Mouse (Mus musculus): ENCODE results near the gene Dao.

Gene Dao

DNA sequence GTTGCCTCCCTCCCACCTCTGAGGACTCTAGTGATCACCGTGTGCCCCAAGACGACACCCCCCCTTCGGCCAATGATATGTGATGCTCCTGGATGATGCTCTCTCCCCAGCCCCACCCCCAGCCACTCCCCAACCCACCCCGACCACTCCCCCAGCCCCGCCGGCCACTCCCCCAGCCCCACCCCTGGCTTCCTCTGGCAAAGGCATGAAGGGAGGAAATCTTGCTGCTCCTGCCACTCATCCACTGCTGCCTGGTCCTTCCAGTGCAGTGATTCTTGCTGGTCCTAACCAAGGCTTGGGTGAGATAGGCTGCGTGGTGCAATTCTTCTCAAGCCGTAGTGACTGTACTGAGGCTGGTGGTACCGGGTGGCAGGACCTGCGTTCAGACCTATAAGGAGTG, 21.4 kb downstream of the Dao start:
- DNase-seq (ENCODE audit: extremely low read depth, insufficient read length, low spot score), result no peak

DNA sequence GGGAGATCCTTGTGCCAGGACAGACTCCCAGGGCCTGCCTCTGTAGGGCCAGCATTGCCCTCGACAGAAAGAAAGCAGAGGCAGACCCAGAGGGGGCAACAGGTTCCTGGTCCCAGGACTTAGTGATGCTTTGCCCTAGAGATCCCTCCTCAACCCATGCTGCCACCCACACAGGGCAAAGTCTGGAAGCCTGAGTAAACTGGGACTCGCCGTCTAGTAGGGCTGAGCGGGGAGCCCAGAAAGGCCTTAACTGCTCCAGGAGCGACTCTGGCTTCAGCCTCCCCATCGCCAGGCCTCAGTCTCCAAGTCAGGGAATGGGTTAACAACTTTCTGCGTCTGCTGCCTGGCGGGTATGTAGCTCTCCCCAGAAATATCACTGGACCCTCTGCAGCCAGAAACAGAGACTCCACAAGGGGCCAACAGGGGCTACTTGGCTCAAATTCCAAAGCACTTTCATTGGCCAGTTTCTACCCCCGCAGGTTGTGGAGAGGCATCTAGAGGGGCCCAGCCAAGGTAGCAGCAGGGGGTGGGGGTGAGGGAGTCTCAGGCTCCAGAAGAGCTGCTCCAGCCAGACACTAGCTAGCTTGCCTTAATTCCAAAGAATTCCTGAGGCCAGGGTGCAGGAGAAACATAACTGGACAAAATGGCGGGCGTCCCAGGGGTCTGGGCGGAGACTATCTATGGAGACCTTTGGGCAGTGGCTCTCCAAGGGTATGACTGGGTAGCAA, 23.9 kb downstream of the Dao start:
- no peak for DNase-seq (ENCODE audit: extremely low read depth, insufficient read length, low spot score)

DNA sequence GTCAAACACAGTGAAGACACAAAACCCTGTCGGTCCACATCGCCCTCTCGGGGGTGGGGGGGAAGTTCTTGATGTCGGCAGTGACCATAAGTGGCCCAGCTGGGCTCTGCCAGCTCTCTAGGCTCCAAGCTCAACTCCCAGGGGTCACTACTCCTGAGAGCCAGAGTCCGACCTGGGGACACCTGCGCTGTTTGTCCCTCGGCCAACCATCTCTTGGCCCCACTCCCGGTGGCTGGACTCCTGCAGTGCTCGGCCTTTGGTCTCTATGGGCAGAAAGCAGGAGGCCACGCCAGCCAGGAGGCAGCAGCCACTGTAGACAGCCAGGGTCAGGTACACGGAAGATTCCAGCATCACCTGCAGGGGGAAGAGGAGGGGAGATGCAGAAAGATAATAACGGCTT, 24.6 kb downstream of the Dao start:
- no peak for DNase-seq (ENCODE audit: extremely low read depth, insufficient read length, low spot score)

DNA sequence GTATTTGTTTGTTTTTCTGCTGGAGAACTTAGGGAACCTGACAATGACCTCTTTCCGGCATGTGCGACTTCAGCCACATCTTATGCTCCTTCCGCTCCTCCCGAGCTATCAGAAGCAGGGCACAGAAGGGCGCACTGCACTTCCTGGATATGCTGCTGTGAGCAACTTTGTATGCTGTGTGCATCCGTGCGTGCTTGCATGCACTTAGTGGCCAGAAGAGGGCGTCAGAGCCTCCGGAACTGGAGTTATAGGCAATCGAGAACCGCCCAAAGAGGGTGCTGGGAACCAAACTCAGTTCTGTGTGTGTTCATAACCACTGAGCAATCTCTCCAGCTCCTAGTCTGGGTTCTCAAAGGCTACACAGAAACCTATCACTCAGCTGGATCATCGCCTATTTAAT, 27.1 kb downstream of the Dao start:
- no peak for DNase-seq (ENCODE audit: extremely low read depth, insufficient read length, low spot score)

DNA sequence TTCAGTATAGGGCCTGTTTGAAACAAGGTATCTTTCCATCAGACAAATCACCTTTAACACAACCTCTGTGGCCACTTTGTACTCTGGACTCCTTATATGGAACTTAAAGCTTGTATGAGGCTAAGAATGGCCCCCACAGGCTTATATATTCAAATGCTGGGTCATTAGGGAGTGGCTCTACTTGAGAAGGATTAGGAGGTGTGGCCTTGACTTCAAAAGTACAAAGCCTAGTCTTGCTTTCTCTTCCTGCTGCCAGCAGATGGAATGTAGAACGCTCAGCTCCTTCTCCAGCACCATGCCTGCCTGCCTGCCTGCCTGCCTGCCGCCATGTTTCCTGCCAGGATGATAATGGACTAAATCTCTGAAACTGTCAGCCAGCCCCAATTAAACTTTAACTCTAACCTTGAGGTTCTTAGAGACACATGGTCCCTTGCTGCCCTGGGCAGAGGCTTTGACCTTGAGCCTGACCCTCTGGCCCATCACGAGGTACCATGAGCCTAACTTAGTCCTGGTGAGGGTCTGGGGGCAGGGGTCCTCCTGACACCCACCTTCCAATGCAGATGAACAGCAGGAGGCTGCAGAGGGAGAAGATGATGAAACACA, 28.8 kb downstream of the Dao start:
- DNase-seq (ENCODE audit: extremely low read depth, insufficient read length, low spot score), result no peak

DNA sequence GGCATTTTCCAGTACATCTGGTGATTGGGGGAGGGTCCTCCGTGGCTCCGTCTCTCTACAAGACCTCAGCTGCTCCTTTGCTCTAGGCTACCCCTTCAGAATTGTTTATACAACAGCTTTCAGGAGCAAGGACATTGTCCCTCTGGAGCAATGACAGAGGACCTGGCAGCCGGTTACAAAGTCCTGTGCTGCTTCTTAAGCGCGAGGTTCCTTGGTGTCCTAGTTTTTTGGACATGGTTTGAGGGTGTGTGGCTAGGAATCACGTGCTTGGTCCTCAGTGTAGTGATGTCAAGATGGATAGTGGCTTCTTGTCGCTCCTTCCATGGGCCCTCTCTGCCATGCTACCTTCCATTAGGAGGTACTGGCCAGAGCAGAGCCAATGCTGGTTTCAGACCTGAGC, 30.9 kb downstream of the Dao start:
- DNase-seq (ENCODE audit: extremely low read depth, insufficient read length, low spot score), result no peak

DNA sequence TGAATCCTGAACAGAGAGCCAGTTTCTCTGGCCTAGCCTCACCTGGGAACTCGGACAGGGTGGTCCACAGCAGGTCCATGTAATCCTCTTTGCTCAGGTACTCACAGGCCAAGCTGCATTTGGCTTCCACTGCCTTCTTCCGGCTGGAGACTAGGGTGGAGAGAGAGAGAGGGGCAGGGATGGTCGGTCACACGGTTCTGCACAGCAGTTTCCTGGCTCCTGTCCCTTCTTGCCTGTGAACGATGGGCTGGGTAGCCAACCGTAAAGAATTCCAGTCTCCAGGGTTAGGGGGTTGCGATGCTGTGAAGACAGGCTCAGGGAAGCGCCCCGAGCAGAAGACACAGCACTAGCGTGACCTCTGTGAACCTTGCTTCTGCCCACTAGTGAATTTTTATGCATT, 31.6 kb downstream of the Dao start:
- no peak for DNase-seq (ENCODE audit: extremely low read depth, insufficient read length, low spot score)

DNA sequence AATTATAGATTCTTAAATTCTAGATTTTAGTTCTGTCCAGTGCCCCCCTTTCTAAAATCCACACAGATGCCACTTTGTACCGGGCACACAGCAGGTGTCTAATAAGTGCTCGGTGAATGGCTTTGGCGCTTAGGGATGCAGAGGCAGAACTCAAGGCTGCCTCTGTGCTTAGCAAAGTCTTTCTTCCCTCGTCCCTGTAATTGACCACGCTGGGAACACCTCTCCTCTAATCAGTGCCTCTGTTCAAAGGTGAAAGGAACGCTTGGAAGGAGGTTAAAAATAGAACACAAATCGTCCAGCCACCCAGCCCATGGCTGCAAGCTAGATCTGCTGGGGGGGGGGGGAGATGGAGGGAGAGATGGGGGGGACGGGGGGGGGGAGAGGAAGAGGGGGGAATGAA, 37.0 kb downstream of the Dao start:
- no peak for DNase-seq (ENCODE audit: extremely low read depth, insufficient read length, low spot score)

DNA sequence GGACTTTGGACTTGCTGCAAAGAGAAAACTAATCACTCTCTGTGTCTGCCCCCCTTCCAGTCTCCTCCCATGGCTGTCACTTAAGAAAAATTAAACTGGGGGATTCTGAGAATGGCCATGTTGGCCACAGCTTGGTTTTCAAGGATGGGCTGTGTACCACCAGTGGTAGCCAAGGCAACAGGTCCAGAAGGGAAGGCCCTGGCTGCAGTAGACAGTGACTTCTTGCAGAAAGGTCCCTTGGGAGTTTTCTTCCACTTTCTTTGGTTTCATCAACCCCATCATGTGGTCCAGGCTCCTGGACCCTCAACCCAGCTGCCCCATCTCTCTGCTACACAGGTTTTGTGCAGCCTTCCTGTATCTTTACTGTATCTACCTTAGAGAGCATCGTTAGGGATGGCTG, 37.4 kb downstream of the Dao start:
- DNase-seq (ENCODE audit: extremely low read depth, insufficient read length, low spot score), result no peak

DNA sequence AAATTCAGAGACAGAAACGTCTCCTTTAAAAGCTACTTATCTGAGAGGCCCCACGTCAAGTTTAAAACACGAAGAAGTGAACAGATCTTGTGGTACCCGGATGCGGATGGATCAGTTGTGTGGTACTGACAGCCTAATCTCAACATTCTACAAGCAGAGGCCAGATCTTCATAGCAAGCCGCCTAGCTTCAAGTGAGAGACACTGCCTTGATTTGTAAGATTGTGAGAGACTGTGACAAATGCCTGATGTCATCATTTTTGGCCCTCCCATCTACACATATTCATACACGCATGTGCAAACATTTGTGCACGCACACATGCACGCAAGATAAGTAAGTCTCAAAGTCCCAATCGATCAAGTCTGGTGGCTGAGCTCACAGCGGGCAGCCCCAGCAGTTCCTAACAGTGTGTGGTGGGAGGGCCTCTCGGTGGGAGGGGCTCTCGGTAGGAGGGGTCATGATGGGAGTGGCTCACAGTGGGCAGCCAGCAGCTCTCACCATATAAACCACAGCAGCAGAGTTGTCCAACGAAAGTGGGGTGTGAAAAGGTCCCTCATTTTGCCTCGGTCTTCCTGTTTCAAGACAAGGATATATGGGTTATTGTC, 37.9 kb downstream of the Dao start:
- no peak for DNase-seq (ENCODE audit: extremely low read depth, insufficient read length, low spot score)

DNA sequence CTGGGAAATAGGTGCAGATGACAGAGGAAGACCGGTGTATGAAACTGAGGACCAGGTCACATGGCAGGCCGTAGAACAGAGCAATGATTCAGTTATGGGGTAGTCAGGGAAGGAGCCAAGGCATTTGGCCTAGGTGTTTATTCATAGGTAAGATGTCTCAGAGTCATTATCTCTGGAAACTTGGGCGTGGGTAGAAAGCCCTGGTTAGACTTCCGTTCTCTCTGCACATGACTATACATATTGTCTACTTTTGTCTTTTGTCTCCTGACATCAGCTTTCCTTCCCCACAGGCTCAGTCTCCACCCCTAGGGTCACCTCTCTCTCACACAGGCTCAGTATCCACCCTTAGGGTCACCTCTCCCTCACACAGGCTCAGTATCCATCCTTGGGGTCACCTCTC, 40.3 kb downstream of the Dao start:
- no peak for DNase-seq (ENCODE audit: extremely low read depth, insufficient read length, low spot score)

DNA sequence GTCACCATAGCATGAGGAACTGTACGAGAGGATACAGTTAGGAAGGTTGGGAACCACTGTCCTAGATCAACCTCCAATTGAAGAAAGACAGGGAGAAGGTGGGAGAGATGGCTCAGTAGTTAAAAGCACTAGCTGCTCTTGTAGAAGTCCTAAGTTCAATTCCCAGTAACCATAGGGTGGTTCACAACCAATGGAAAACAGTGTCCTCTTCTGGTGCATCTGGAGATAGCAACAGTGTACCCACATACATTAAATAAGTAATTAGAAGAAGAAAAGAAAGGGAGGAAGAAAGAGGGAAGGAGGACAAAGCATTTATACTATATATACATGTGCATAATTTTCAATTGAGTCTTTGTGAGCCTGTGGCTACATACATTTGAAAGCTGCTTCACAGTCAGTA, 41.6 kb downstream of the Dao start:
- DNase-seq (ENCODE audit: extremely low read depth, insufficient read length, low spot score), result no peak

DNA sequence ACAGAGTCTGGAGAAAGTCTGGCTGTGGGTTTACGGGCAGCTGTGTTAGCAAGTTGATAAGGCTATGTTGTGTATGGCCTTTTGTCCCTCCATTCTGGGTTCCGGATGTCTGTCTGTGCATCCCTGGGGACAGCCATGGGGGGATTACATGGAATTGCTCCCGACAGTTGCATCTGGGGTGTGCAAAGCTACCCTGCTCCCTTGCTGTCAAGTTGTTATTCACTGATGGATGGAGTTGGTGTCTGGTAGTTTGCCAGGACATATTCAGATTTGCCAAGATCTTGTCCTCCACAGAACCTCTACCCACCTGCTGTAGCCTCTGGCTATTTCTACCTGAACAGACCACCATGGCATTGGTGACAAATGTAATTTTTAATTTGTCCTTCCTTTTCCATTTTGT, 42.6 kb downstream of the Dao start:
- DNase-seq (ENCODE audit: extremely low read depth, insufficient read length, low spot score), result no peak

DNA sequence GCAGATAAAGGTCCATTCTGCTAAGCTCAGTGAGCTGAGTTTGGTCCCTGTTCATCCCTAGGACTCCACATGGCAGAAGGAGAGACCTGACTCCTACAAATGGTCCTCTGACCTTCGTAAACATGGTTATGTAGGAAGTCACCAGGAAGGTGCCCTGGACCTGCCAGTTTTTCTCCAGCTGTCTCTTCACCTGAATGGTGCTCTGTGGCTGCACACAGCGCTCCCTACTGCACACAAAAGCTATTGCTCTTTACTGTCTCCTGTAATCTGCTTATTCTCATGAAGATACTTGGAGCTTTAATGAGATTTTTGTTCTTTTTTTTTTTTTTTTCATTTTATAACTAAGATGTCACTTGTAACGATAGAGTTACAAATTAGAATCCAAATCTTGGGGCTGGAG, 43.1 kb downstream of the Dao start:
- DNase-seq (ENCODE audit: extremely low read depth, insufficient read length, low spot score), result no peak

DNA sequence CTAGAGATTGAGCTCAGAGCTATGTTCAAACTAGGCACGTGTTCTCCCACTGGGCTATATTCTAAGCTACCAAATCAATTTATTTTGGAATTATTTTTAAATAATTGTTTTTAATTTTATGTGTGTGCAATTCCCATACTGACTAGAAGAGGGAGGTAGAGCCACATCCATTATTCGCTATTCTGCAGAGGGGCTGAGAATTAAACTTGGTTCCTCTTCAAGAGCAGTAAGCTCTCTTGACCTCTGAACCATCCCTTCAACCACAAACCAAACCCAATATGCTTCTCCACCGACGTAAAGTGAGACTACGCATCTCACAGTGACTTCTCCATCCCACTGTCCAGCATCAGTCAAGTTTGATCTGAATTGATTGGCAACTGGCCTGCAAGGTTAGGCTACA, 43.7 kb downstream of the Dao start:
- DNase-seq (ENCODE audit: extremely low read depth, insufficient read length, low spot score), result no peak

DNA sequence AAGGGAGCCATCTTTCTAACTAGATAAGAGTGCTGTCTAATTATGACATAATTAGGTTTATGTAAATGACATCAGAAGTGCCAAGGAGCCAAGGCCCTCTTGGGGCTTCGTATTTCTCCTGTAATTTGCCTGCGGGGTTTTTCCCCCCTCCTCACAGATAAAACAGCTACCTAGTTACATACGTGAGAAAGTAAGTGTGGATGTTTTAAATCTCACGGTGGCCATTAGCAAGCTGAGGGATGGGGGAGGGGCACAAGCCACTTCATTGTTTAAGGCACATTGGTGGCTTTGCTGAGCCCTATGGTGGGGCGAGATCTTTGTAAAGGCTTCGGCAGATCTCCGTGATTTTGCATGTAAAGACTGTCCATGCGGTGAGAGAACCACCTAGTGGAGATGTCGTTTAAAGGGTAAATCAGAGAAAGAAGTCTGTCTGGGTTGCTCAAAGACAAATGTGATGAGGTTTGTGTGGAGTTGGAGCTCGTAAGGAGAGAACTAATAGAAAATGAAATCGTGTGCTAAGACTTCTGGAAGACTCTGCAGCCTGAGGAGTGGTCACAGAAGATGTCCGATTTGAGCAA, 45.3 kb downstream of the Dao start:
- DNase-seq (ENCODE audit: extremely low read depth, insufficient read length, low spot score), result no peak

DNA sequence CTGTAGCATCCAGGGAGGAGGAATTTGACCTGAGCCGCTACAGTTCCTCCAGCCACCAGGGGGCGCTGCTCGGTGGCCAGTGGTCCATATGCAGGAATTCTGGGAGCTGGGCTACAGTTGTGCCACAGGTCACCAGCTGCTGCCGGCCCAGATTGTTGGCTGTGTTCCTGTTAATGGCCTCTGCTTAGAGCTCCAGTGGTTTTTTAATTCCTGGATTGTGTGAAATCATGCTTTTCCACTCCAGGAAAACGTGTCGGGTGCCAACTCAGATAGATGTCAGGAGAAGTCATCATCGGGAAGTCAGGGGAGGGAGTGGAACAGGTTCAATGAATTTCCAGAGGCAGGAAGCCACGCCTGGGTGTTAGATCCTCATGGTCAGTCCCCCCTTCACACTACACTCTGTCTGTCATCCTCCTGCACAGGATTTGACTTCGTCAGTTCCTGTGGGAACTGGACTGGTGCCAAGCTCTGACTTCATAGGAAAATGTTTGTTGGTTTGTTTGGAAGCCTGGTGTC, 48.8 kb downstream of the Dao start:
- peak; percentile 60 for DNase-seq (ENCODE audit: extremely low read depth, insufficient read length, low spot score)

DNA sequence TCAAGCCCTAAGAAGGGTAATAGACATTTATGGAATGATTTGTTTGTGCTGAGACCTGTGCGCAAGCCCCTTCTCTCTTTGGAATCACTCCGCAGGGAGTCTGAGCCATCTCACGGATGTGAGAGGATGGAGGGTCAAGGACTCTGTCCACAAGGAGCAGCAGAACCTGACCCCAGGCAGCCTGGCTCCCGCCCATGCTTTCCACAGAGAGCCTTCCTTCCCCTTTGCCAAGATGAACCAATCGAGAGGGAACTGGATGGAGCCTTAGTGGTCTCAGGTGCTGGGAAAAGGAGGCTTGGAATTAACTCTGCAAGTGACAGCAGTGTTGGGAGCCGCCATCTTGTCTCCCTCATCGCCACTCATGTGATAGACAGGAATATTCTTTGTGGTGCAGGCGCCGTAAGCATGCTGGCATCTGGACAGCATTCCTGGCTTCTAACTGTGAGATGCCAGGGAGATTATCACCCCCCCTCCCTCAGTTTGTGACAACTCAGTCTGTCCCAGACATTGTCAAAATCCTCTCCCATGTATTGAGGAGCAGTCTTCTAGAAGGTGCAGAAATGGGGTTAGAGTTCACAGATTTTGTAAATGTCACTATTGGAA, 53.7 kb downstream of the Dao start:
- DNase-seq (ENCODE audit: extremely low read depth, insufficient read length, low spot score), result no peak

DNA sequence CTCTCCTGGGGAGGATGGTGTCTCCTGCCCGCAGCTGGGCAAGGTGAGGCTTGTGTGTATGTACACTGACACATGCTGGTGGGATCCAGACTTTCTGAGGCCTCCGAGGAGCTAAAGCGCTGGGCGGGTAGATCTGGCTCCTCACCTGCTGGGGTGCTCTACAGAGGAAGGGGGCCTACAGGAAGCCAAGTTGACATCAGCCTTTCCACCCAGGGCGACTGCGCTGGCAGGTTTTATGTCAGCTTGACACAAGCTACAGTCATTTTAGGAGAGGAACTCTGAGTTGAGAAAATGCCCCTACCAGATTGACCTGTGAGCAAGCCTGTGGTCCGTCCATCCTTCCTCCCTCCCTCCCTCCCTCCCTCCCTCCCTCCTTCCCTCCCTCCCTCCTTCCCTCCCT, 58.2 kb downstream of the Dao start:
- DNase-seq (ENCODE audit: extremely low read depth, insufficient read length, low spot score), result no peak

DNA sequence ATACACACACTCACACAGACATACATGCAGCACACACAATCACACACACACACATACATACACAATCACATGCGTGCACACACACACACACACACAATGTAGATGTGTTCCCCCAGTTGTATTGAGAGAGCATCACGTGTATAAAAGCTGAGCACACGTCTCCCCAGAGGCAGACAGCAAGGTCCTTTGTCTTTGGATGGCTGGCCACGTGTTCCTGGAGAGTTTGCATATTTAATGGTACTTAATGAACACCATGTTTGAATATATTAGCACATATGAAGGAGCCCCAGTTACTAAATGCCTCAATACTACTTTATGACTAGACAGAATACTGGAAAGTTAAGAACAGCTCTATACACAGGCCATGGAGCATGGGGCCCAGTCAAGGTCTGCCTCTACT, 60.5 kb downstream of the Dao start:
- DNase-seq (ENCODE audit: extremely low read depth, insufficient read length, low spot score), result no peak

DNA sequence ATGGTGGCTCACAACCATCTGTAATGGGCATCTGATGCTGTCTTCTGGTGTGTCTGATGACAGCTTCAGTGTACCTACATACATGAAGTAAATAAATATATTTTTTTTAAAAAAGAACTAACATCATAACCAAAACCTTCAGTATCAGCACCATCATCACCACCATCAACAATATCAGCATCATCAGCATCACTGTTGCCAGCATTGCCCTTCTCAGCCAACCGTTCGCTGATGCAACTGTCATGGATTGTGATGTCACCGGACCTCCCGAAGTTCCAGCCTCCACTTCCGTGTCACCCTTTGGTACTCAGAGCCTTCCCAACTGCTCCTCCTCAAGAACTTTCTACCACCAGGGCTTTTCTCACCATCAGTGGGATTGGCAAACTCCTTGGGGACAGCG, 61.7 kb downstream of the Dao start, which contains the start of gene Usp30:
TSS of gene Usp30 (plus strand) at position 301 of the 400 bp plus-strand sequence.
- DNase-seq (ENCODE audit: extremely low read depth, insufficient read length, low spot score), result no peak
